Mouse (Mus musculus): Measurements from ENCODE around the gene Ube2e2. TPM values are rescaled to one million over a fixed set of nuclear protein-coding genes. Genes with fewer than 3 reads are reported as not detected.
"Not testable (repeated sequence)": the region's sequence is repeated elsewhere in the genome, so short reads cannot be mapped to it uniquely, and the experiment has no call there.

The Ube2e2 gene
- total and polyA plus RNA-seq, 3 experiments = not detected

DNA sequence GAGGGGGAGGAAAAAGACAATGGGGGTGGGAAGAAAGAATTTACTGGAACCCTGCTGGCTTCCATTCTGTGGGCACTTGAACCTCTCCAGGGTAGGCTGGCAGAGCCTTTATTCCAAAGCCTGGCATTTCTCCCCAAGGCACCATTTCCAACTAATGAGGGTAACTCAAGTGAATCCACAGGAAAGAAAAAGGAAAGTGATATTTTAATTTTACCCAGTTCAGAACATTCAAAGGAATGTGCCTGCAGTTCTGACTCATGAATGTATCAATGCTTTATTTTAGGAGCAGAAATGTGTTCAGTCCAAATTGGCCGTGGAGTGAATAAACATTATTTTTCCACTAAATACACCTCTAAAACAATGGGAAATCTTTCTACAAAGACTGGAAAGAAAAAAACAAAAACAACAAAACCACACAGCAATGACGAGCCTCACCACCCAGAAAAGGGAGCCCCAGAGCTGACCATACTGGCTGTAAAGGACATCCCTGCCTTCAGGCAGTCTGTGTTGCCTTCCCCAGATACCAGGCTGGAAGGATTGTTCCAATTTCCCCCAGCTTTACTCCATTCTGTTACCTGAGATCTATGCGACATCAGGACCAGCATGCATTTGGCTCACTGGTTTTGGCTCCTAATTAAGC, 340.0 kb downstream of the Ube2e2 start:
- Histone ChIP-seq H3K27me3 (replicated peaks) (no peaks in the 10 kb centered on the region), H3K27ac (ENCODE audit: insufficient read depth, low read depth) (no peak overlapping the region), H3K79me2 (replicated peaks; ENCODE audit: control insufficient read depth, extremely low read depth, insufficient read depth, poor library complexity, severe bottlenecking) (no peaks in the 10 kb centered on the region), H3K4me1 (ENCODE audit: control insufficient read depth in 1 of 2, insufficient read depth in 2 of 2) (peaks cover 0 to 3% of the 10 kb centered on the region in 2 experiments; a peak in 1 of 4 replicates), H3K4me2 (ENCODE audit: insufficient read depth, low read depth, poor library complexity, severe bottlenecking) (no peak overlapping the region), H3K36me3 (replicated peaks in 1 of 2; ENCODE audit: control insufficient read depth in 1 of 2, insufficient read depth in 1 of 2, low read length in 1 of 2) (no peaks in the 10 kb centered on the region), H3K4me3 (replicated peaks in 1 of 3; ENCODE audit: low read depth in 2 of 3, low read length in 2 of 3, poor library complexity in 1 of 3) (no peak overlapping the region), H3K9ac (ENCODE audit: insufficient read depth, low read depth) (no peak overlapping the region), H3K9me3 (replicated peaks; ENCODE audit: low read length) (no peaks in the 10 kb centered on the region)
- dilution Hi-C loops (cut with MboI; ENCODE audit: extremely low pct_ligation_motif_present, extremely low pct_unique_long_range_greater_than_20kb, low sequenced_read_pairs) (no loop called here), in situ Hi-C loops (cut with MboI; ENCODE audit: low pct_ligation_motif_present, low pct_unique_long_range_greater_than_20kb, low sequenced_read_pairs) (no loop called here)
- no peak for TF ChIP-seq E2F4 (IDR thresholded peaks at IDR 0.05; ENCODE audit: insufficient replicate concordance, low read depth, low read length)
- TF ChIP-seq NELFE (IDR thresholded peaks at IDR 0.05; ENCODE audit: low read depth, low read length) = no peak
- no peak for TF ChIP-seq BHLHE40 (IDR thresholded peaks at IDR 0.05; ENCODE audit: low read depth, low read length)
- TF ChIP-seq POLR2A (IDR thresholded peaks at IDR 0.05; ENCODE audit: low read depth, low read length) = no peak
- TF ChIP-seq NRF1 (IDR thresholded peaks at IDR 0.05; ENCODE audit: low read depth, low read length) = no peak
- TF ChIP-seq POLR2AphosphoS2 (IDR thresholded peaks at IDR 0.05; ENCODE audit: low read depth, low read length) = no peak
- no peak for DNase-seq (ENCODE audit: extremely low read depth)

DNA sequence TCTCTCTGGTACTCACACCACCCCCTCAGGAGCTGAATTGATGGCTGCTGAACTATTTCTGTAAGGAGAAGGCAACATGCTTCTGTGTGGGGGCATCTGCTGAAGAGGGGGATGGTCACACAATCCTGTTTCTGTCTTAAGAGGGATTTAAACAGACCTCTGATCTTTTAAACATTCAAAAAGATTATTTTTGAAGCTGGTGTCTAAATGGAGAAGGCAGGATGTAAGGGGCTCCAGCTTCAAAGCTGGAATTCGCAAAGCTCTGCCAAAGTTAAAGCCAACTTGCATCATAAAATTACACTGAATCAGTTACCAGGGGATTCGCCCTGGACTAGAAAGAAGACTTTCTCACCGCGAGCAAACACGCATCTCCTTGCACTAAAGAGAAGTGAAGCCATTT, 346.5 kb downstream of the Ube2e2 start:
- dilution Hi-C loops (cut with MboI; ENCODE audit: extremely low pct_ligation_motif_present, extremely low pct_unique_long_range_greater_than_20kb, low sequenced_read_pairs) = no loop called here
- TF ChIP-seq E2F4 (IDR thresholded peaks at IDR 0.05; ENCODE audit: insufficient replicate concordance, low read depth, low read length) = no peak
- no peak for TF ChIP-seq POLR2A (IDR thresholded peaks at IDR 0.05; ENCODE audit: low read depth, low read length)
- no peak for TF ChIP-seq CTCF (conservative IDR thresholded peaks at IDR 0.05 in 1 of 2, IDR thresholded peaks at IDR 0.05 in 1 of 2; ENCODE audit: low read depth in 2 of 2, low read length in 2 of 2)
- TF ChIP-seq MYC (IDR thresholded peaks at IDR 0.05; ENCODE audit: low read depth, low read length) = no peak
- no peak for TF ChIP-seq RCOR1 (conservative IDR thresholded peaks at IDR 0.05; ENCODE audit: low read depth, low read length)

DNA sequence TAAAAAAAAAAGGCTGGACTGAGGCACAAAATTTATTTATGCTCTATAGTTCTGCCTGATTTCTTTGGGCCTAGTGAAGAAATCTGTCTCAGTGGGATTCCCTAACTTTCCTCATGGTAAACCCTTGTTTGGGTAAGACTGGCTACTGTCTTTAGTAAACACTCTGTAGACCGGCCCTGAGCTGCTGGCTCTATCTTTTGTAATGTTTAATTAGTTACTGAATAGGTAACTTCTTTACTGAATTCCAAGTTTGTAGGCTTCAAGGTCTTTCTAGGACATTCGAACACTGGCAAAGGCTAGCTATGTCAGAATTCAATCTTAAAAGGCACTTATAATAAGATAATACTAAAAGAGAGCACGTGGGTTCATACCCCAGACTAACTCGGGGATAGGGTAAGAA, 355.0 kb downstream of the Ube2e2 start:
- H3K4me3 ChIP-seq (replicated peaks in 1 of 3; ENCODE audit: low read depth in 2 of 3, low read length in 2 of 3, poor library complexity in 1 of 3); H3K36me3 ChIP-seq (replicated peaks in 1 of 2; ENCODE audit: control insufficient read depth in 1 of 2, insufficient read depth in 1 of 2, low read length in 1 of 2); dilution Hi-C loops (cut with MboI; ENCODE audit: extremely low pct_ligation_motif_present, extremely low pct_unique_long_range_greater_than_20kb, low sequenced_read_pairs); H3K79me2 ChIP-seq (replicated peaks; ENCODE audit: control insufficient read depth, extremely low read depth, insufficient read depth, poor library complexity, severe bottlenecking); H3K4me1 ChIP-seq (ENCODE audit: control insufficient read depth in 1 of 2, insufficient read depth in 2 of 2); H3K9me3 ChIP-seq (replicated peaks; ENCODE audit: low read length); H3K27ac ChIP-seq (ENCODE audit: insufficient read depth, low read depth); in situ Hi-C loops (cut with MboI; ENCODE audit: low pct_ligation_motif_present, low pct_unique_long_range_greater_than_20kb, low sequenced_read_pairs); DNase-seq (ENCODE audit: extremely low read depth); H3K9ac ChIP-seq (ENCODE audit: insufficient read depth, low read depth); H3K4me2 ChIP-seq (ENCODE audit: insufficient read depth, low read depth, poor library complexity, severe bottlenecking); H3K27me3 ChIP-seq (replicated peaks): not testable (repeated sequence)

More for the DNA sequence above, 346.5 kb downstream of the Ube2e2 start:
- Histone ChIP-seq H3K9me3 (replicated peaks; ENCODE audit: low read length) (no peaks in the 10 kb centered on the region), H3K36me3 (replicated peaks in 1 of 2; ENCODE audit: control insufficient read depth in 1 of 2, insufficient read depth in 1 of 2, low read length in 1 of 2) (no peaks in the 10 kb centered on the region), H3K4me3 (replicated peaks in 1 of 3; ENCODE audit: low read depth in 2 of 3, low read length in 2 of 3, poor library complexity in 1 of 3) (no peak overlapping the region), H3K79me2 (replicated peaks; ENCODE audit: control insufficient read depth, extremely low read depth, insufficient read depth, poor library complexity, severe bottlenecking) (no peaks in the 10 kb centered on the region), H3K27me3 (replicated peaks) (no peaks in the 10 kb centered on the region), H3K4me1 (ENCODE audit: control insufficient read depth in 1 of 2, insufficient read depth in 2 of 2) (no peaks in the 10 kb centered on the region), H3K27ac (ENCODE audit: insufficient read depth, low read depth) (no peak overlapping the region), H3K9ac (ENCODE audit: insufficient read depth, low read depth) (no peak overlapping the region), H3K4me2 (ENCODE audit: insufficient read depth, low read depth, poor library complexity, severe bottlenecking) (no peak overlapping the region)
- DNase-seq (ENCODE audit: extremely low read depth) = no peak
- in situ Hi-C loops (cut with MboI; ENCODE audit: low pct_ligation_motif_present, low pct_unique_long_range_greater_than_20kb, low sequenced_read_pairs) = no loop called here

All from CH12.LX (cell line).